Mouse (Mus musculus) cortical plate, adult 2 months (tissue): Measurements from ENCODE around the gene Vps35l.

Experiments
- CTCF ChIP-seq: fragments of 200-500 bp; IDR thresholded peaks from 2 replicates; pipeline ENCODE4 v1.5.1; 2011; ENCODE audit warnings: mild to moderate bottlenecking, control low read depth, low read length; ENCODE audit not compliant: insufficient read depth; ENCODE audit errors: extremely low read depth
- POLR2A ChIP-seq: fragments of 200-500 bp; IDR thresholded peaks from 2 replicates; pipeline ENCODE4 v1.6.1; 2011; ENCODE audit warnings: mild to moderate bottlenecking, low read length, control low read depth; ENCODE audit not compliant: insufficient read depth; ENCODE audit errors: extremely low read depth

DNA sequence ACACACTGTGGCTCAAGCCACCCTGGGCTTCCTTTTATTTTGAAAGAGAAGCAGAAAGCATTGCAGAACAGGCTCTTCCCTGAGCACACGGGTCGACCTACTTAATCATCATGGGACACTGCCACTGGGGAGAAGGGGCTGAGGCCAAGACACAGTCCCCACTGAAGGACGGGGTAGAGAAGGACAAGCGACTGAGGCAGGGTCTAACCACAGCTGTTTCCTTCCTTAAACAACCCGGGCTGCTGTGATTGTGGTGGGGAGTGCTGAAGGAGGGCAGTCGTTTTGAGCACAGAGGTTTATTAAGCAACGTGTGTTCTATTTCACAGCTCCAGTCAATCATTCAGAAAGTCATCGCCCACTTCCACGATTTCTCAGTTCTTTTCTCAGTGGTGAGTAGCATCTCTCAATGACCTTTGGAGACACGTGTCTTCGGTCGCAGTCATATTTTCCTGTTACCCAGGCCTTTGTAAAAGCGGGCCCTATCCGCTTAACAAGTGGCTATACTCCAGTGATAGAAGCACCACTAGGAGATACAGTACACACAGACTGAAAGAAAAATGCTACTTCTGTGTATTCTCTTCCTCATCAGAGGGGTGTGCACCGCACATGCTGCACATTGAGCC lies 60.2 kb downstream of the Vps35l start:
- TF ChIP-seq CTCF (no peak), POLR2A (no peak)
